Mouse (Mus musculus) layer of hippocampus, adult 6 months (tissue): ENCODE data around the gene Tgfa. TPM values are rescaled to one million over a fixed set of nuclear protein-coding genes. Genes with fewer than 3 reads are reported as not detected.

ENCODE experiments used
- long read RNA-seq, 2 experiments: library from polyadenylated mRNA; unstranded; transcript quantifications; one replicate each; pipeline ENCODE4 v2.0.0; 2019 to 2020
- polyA plus RNA-seq: library from polyadenylated mRNA; unstranded; fragments of <200 nt; fragmentation: Nextera tagmentation; gene quantifications from 2 replicates; pipeline ENCODE4 v1.2.3, GENCODE M21; 2021

Tgfa gene
- 12.8 and 14.8 TPM in 2 replicates for polyA plus RNA-seq
- long read RNA-seq, experiment 1, full-length matches to known transcripts, result 6 of 16 reads
- long read RNA-seq, experiment 1, partial matches to known transcripts, result 1 of 16 reads
- long read RNA-seq, experiment 1, other reads (novel, unspliced or antisense), result 9 of 16 reads
- long read RNA-seq, experiment 2, full-length matches to known transcripts, result 58 of 79 reads
- long read RNA-seq, experiment 2, partial matches to known transcripts, result 8 of 79 reads
- long read RNA-seq, experiment 2, other reads (novel, unspliced or antisense), result 13 of 79 reads

DNA sequence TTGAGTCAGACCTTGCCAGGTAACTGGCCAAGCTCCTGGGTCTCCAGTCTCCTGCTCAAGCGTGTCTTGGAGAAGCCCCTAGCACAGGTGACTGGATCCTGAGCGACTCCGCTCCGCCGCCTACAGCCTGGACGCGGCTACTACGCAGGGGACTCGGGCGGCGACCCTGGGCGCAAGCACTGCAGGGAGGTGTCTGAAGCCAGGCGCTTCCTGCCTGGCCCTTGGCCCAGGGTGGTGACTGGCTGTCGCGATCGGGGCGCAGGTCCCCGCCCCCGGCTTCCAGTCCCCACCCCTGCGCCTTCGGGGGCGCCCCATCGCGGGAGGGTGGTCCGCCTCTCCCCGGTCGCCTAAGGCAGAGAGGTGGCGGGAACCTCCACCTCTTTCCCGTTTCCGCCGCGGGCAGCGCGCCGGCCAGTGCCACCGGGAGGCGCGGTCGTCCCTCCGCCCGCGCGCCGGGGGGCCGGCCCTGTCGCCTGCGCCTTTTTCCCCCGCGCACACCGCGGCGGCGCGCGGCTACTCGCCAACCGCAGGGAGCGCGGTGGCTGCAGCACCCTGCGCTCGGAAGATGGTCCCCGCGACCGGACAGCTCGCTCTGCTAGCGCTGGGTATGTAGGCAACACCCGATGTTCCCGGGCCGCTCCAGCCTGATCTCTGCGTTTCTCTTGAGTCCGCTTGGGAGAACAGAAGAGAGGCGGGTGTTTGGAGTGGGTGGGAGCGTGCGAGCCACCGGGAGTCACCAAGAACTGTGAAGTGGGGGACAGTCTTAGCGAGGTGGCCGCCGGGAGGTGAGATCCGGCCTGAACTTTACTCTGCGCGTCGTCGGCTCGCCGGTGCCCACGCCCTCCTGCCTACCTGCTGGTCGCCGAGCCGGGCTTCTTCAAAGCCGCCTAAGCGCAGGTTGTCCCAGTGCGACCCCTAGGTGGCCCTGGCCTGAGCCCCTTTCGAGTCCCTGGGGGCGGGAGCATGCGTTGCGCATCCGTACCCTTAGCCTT lies at the start of gene Tgfa:
TSS of gene Tgfa (plus strand) at position 283 of the 992 bp plus-strand sequence.

Other genes starting within 250 kb of the Tgfa start
- 9.8 and 13.4 TPM in 2 replicates for gene Dusp11, start 233.6 kb upstream of the Tgfa start, polyA plus RNA-seq
- gene Figla, start 179.1 kb upstream of the Tgfa start, polyA plus RNA-seq, result not detected in 2 replicates
- gene Add2, start 166.5 kb upstream of the Tgfa start, polyA plus RNA-seq, result 75.0 and 86.8 TPM in 2 replicates
- gene Fam136a, start 170.4 kb downstream of the Tgfa start, polyA plus RNA-seq, result 46.4 and 47.0 TPM in 2 replicates
- 277 and 307 TPM in 2 replicates for gene Snrpg, start 176.1 kb downstream of the Tgfa start, polyA plus RNA-seq
- gene Pcyox1, start 201.9 kb downstream of the Tgfa start, polyA plus RNA-seq, result 48.7 and 49.4 TPM in 2 replicates
- 23.3 and 25.5 TPM in 2 replicates for gene Tia1, start 209.0 kb downstream of the Tgfa start, polyA plus RNA-seq
- 3.2 and 4.6 TPM in 2 replicates for gene Gm44790, start 231.4 kb downstream of the Tgfa start, polyA plus RNA-seq
- 19.1 and 19.3 TPM in 2 replicates for gene C87436, start 243.2 kb downstream of the Tgfa start, polyA plus RNA-seq